Mouse (Mus musculus) embryonic fibroblast, embryonic 13.5 days (primary cell): Measurements from ENCODE around the gene Klhl6.

Experiments used
- CTCF ChIP-seq: IDR thresholded peaks from 2 replicates; pipeline ENCODE4 v1.5.1; 2011; ENCODE audit warnings: mild to moderate bottlenecking, control low read depth, low read length, moderate library complexity, borderline replicate concordance; ENCODE audit not compliant: insufficient read depth
- POLR2A ChIP-seq: IDR thresholded peaks from 2 replicates; pipeline ENCODE4 v1.6.1; 2011; ENCODE audit warnings: low read depth, mild to moderate bottlenecking, control low read depth, low read length, moderate library complexity

DNA sequence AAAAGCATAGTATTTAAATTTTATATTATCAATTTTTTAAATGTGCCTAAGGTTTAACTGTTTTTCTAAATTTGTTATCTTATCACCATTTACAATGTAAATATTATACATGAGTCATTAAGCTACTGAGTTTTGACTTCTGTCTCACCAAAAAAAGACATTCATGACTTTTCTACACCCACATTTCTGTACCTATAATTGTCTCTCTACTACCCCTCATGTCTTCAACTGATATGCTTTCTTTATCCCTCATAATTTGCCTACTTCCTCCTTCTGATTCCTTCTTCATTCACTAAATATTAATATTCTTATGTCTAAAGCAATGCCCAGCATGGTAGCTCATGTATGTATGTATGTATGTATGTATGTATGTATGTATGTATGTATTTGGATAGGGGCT is 13.0 kb upstream of the Klhl6 start:
- TF ChIP-seq CTCF (no peak), POLR2A (no peak)
